Mouse (Mus musculus) cortical plate, adult 2 months (tissue): ENCODE results near the gene Pde9a.
A peak's percentile ranks its signal among the peaks of the same experiment; 100 is the strongest.

ENCODE experiments used
- CTCF ChIP-seq: fragments of 200-500 bp; IDR thresholded peaks from 2 replicates; pipeline ENCODE4 v1.5.1; 2011; ENCODE audit warnings: mild to moderate bottlenecking, control low read depth, low read length; ENCODE audit not compliant: insufficient read depth; ENCODE audit errors: extremely low read depth
- POLR2A ChIP-seq: fragments of 200-500 bp; IDR thresholded peaks from 2 replicates; pipeline ENCODE4 v1.6.1; 2011; ENCODE audit warnings: mild to moderate bottlenecking, low read length, control low read depth; ENCODE audit not compliant: insufficient read depth; ENCODE audit errors: extremely low read depth

DNA sequence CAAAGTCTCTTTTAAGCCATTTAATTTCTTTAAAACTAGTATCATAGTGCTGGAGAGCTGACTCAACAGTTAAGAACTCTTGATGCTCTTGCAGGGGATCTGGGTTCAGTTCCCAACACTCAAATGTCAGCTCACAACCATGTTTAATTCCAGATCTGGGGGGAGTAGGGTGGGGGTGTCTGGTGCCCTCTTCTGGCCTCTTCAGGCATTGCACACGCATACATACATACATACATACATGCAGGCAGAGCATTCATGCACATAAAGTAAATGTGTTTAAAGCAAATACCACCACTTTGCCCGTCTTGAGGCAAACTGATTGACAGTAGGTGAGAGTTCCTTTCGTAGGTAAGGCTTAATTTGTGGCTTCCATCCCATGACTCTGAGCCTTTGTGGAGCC is 80.8 kb downstream of the Pde9a start:
- TF ChIP-seq POLR2A (no peak), CTCF (0 out of 2 replicates have a peak, but pooled peaks have one; percentile 24)
